Mouse (Mus musculus) neural tube, embryonic 15.5 days (tissue): Measurements from ENCODE around the gene Ctnna3. TPM values are rescaled to one million over a fixed set of nuclear protein-coding genes. Genes with fewer than 3 reads are reported as not detected.
A peak's percentile ranks its signal among the peaks of the same experiment; 100 is the strongest.

Experiments
- ATAC-seq: fragments of 200-750 bp; cut with Nextera tagmentation; 2 replicates; pipeline ENCODE4 v1.8.0; 2017; ENCODE audit warnings: mild to moderate bottlenecking, moderate TSS enrichment, moderate library complexity; ENCODE audit not compliant: low FRiP score
- H3K27ac ChIP-seq: fragments of 300-500 bp; sonication (generic); replicated peaks from 2 replicates; pipeline ENCODE4 v1.5.1; 2015; ENCODE audit warnings: mild to moderate bottlenecking, inconsistent platforms
- H3K27me3 ChIP-seq: fragments of 300-500 bp; sonication (generic); replicated peaks from 2 replicates; pipeline ENCODE4 v1.6.1; 2015; ENCODE audit warnings: inconsistent platforms
- H3K36me3 ChIP-seq: fragments of 300-500 bp; sonication (generic); 2 replicates; pipeline ENCODE4 v1.6.1; 2015; ENCODE audit warnings: inconsistent platforms
- H3K4me1 ChIP-seq: fragments of 300-500 bp; sonication (generic); 2 replicates; pipeline ENCODE4 v1.6.1; 2015; ENCODE audit warnings: inconsistent platforms
- H3K4me2 ChIP-seq: fragments of 300-500 bp; sonication (generic); 2 replicates; pipeline ENCODE4 v1.6.1; 2015; ENCODE audit warnings: inconsistent platforms, mild to moderate bottlenecking, moderate library complexity
- H3K4me3 ChIP-seq: fragments of 300-500 bp; sonication (generic); replicated peaks from 2 replicates; pipeline ENCODE4 v1.5.1; 2015; ENCODE audit warnings: mild to moderate bottlenecking, inconsistent platforms
- H3K9ac ChIP-seq: fragments of 300-500 bp; sonication (generic); replicated peaks from 2 replicates; pipeline ENCODE4 v1.6.1; 2015; ENCODE audit warnings: mild to moderate bottlenecking, inconsistent platforms
- H3K9me3 ChIP-seq: fragments of 300-500 bp; sonication (generic); replicated peaks from 2 replicates; pipeline ENCODE4 v1.6.1; 2016; ENCODE audit warnings: inconsistent platforms
- WGBS: fragments of 180-500 bp; shearing (Covaris S2); methylation state at CpG from one replicate; pipeline ENCODE4 v1.1.7; 2015; ENCODE audit warnings: mixed read lengths; 5-methylcytosine and 5-hydroxymethylcytosine counted together
- polyA plus RNA-seq: library from polyadenylated mRNA; unstranded; fragments of >200 nt; fragmentation: Nextera tagmentation; extraction: Ambion mirVana; gene quantifications from 2 replicates; pipeline ENCODE4 v1.2.1, GENCODE M21; 2015

The Ctnna3 gene
- polyA plus RNA-seq, 1 experiment from 2014 or later, result 9.5 TPM

GRCm38 (mm10) chr10:63772074-63772473 is 342.2 kb downstream of the Ctnna3 start:
- no peak overlapping the region for H3K4me3 ChIP-seq
- no peak for ATAC-seq
- peak overlapping the region; percentile 25 for H3K4me2 ChIP-seq
- H3K4me1 ChIP-seq, result 0 out of 2 replicates have a peak, but pooled peaks cover 4% of the 10 kb centered on the region
- no peaks in the 10 kb centered on the region for H3K27me3 ChIP-seq
- WGBS, result 49% methylated on average over 10 of the region's 10 CpGs
- H3K9ac ChIP-seq, result no peak overlapping the region
- H3K27ac ChIP-seq, result no peak overlapping the region
- H3K36me3 ChIP-seq, result no peaks in the 10 kb centered on the region
- no peaks in the 10 kb centered on the region for H3K9me3 ChIP-seq

GRCm38 (mm10) chr10:63781948-63782347 is 352.1 kb downstream of the Ctnna3 start:
- Histone ChIP-seq H3K36me3 (no peaks in the 10 kb centered on the region), H3K4me1 (no peaks in the 10 kb centered on the region), H3K27me3 (no peaks in the 10 kb centered on the region), H3K9ac (no peak overlapping the region), H3K9me3 (no peaks in the 10 kb centered on the region), H3K4me2 (no peak overlapping the region), H3K4me3 (no peak overlapping the region), H3K27ac (no peak overlapping the region)
- 77% methylated on average over 6 of the region's 6 CpGs for WGBS
- no peak for ATAC-seq

DNA sequence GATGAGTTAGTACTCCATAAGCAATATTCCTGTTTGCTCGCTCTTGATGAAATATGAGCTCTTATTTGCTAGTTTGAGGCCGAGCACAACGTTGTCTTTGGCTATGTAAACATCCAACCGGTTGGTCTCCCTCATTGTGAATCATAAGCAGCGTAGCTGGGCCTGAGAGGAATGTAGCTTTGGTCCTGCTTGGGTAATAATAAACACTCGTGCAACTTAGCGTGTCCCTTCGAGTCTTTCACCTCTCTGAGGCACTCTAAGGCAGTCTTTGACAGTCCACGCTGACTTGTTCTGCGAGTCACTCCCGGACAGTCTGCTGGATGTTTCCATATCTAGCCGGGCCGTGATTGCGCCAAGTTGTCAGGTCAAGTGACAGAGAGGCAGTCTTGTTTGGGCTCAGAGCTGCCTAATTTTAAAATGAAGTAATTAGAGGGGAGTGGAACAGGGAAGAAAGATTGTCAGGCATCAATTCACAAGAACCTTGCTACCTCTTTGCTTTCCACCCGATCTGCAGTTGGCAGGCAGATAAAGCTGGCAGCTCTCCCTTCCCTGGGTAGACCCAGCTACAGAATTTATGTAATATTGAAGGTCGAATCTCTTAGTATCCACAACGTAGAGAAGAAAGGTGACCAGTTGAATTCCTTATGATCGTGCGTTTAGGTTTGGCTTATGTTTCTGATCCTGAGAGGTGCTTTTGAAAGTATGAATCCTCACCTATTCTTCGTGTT is 355.1 kb downstream of the Ctnna3 start:
- ATAC-seq, result no peak
- 82% methylated on average over 20 of the region's 20 CpGs for WGBS
- H3K4me1 ChIP-seq, result no peaks in the 10 kb centered on the region
- H3K27me3 ChIP-seq, result no peaks in the 10 kb centered on the region
- H3K9ac ChIP-seq, result no peak overlapping the region
- no peak overlapping the region for H3K4me2 ChIP-seq
- no peaks in the 10 kb centered on the region for H3K9me3 ChIP-seq
- H3K36me3 ChIP-seq, result no peaks in the 10 kb centered on the region
- no peak overlapping the region for H3K27ac ChIP-seq
- no peak overlapping the region for H3K4me3 ChIP-seq

GRCm38 (mm10) chr10:63786390-63786789 is 356.5 kb downstream of the Ctnna3 start:
- no peak overlapping the region for H3K4me2 ChIP-seq
- WGBS, result 72% methylated on average over 7 of the region's 7 CpGs
- no peaks in the 10 kb centered on the region for H3K4me1 ChIP-seq
- H3K9ac ChIP-seq, result no peak overlapping the region
- no peak overlapping the region for H3K27ac ChIP-seq
- ATAC-seq, result no peak
- no peaks in the 10 kb centered on the region for H3K9me3 ChIP-seq
- no peak overlapping the region for H3K4me3 ChIP-seq
- no peaks in the 10 kb centered on the region for H3K27me3 ChIP-seq
- no peaks in the 10 kb centered on the region for H3K36me3 ChIP-seq

GRCm38 (mm10) chr10:63803909-63804308 is 374.0 kb downstream of the Ctnna3 start:
- Histone ChIP-seq H3K27me3 (no peaks in the 10 kb centered on the region), H3K4me2 (no peak overlapping the region), H3K36me3 (no peaks in the 10 kb centered on the region), H3K9ac (no peak overlapping the region), H3K4me1 (0 out of 2 replicates have a peak, but pooled peaks cover 3% of the 10 kb centered on the region), H3K4me3 (no peak overlapping the region), H3K27ac (no peak overlapping the region), H3K9me3 (no peaks in the 10 kb centered on the region; the same call in 1 of the 2 replicates)
- ATAC-seq, result no peak
- 68% methylated on average over 6 of the region's 6 CpGs for WGBS

- Histone ChIP-seq H3K27me3 (no peaks in the 10 kb centered on the region), H3K36me3 (no peaks in the 10 kb centered on the region), H3K4me3 (no peak overlapping the region), H3K4me1 (0 out of 2 replicates have a peak, but pooled peaks cover 3% of the 10 kb centered on the region), H3K27ac (no peak overlapping the region), H3K4me2 (no peak overlapping the region), H3K9ac (no peak overlapping the region), H3K9me3 (no peaks in the 10 kb centered on the region; the same call in 1 of the 2 replicates)
- no peak for ATAC-seq
- 90% methylated on average over 6 of the region's 6 CpGs for WGBS
Measured at GRCm38 (mm10) chr10:63805551-63805950, 375.7 kb downstream of the Ctnna3 start.

- Histone ChIP-seq H3K27me3 (no peaks in the 10 kb centered on the region), H3K4me2 (no peak overlapping the region), H3K36me3 (no peaks in the 10 kb centered on the region), H3K9ac (no peak overlapping the region), H3K27ac (no peak overlapping the region), H3K4me3 (no peak overlapping the region), H3K9me3 (no peaks in the 10 kb centered on the region; the same call in 1 of the 2 replicates), H3K4me1 (0 out of 2 replicates have a peak, but pooled peaks cover 3% of the 10 kb centered on the region)
- ATAC-seq, result no peak
- WGBS, result 90% methylated on average over 1 of the region's 1 CpGs
Measured at GRCm38 (mm10) chr10:63806254-63806653, 376.4 kb downstream of the Ctnna3 start.

- Histone ChIP-seq H3K36me3 (no peaks in the 10 kb centered on the region), H3K4me2 (no peak overlapping the region), H3K27ac (no peak overlapping the region), H3K9me3 (no peaks in the 10 kb centered on the region), H3K4me1 (0 out of 2 replicates have a peak, but pooled peaks cover 3% of the 10 kb centered on the region), H3K27me3 (no peaks in the 10 kb centered on the region), H3K9ac (no peak overlapping the region), H3K4me3 (no peak overlapping the region)
- ATAC-seq, result no peak
- WGBS, result 50% methylated on average over 9 of the region's 9 CpGs
Measured at GRCm38 (mm10) chr10:63810043-63810617, 380.2 kb downstream of the Ctnna3 start.

DNA sequence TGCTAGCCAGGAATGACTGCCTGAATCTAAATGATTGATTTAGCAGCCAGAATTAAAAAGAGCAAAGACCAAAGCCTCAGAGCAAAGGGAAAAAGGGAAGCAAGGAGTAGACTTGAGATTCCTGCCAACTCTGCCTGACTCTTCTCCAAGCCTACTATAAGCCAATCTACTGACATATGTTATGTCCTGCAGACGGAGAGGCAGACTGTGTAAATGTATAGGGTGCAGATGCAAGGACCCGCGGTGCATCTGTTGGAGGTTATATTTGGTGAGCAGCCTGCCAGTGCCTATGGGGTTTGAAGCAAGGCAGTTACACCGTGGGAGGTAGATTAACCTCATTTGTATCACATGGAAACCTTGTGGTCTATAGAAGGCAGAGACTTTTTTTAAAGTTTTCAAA is 409.1 kb downstream of the Ctnna3 start:
- H3K9me3 ChIP-seq, result no peaks in the 10 kb centered on the region
- no peaks in the 10 kb centered on the region for H3K27me3 ChIP-seq
- no peak overlapping the region for H3K9ac ChIP-seq
- no peak overlapping the region for H3K4me2 ChIP-seq
- no peak for ATAC-seq
- 0 out of 2 replicates have a peak, but pooled peaks cover 3% of the 10 kb centered on the region for H3K4me1 ChIP-seq
- no peaks in the 10 kb centered on the region for H3K36me3 ChIP-seq
- H3K4me3 ChIP-seq, result no peak overlapping the region
- WGBS, result 69% methylated on average over 4 of the region's 4 CpGs
- H3K27ac ChIP-seq, result no peak overlapping the region

GRCm38 (mm10) chr10:63851946-63852345 is 422.0 kb downstream of the Ctnna3 start:
- no peaks in the 10 kb centered on the region for H3K9me3 ChIP-seq
- no peak overlapping the region for H3K9ac ChIP-seq
- H3K4me2 ChIP-seq, result no peak overlapping the region
- H3K4me1 ChIP-seq, result no peaks in the 10 kb centered on the region
- 75% methylated on average over 4 of the region's 4 CpGs for WGBS
- H3K4me3 ChIP-seq, result no peak overlapping the region
- no peaks in the 10 kb centered on the region for H3K27me3 ChIP-seq
- ATAC-seq, result no peak
- no peak overlapping the region for H3K27ac ChIP-seq
- H3K36me3 ChIP-seq, result no peaks in the 10 kb centered on the region

- H3K4me1 ChIP-seq, result no peaks in the 10 kb centered on the region
- no peak for ATAC-seq
- 88% methylated on average over 7 of the region's 7 CpGs for WGBS
- H3K9me3 ChIP-seq, result no peaks in the 10 kb centered on the region
- H3K36me3 ChIP-seq, result no peaks in the 10 kb centered on the region
- no peak overlapping the region for H3K9ac ChIP-seq
- no peak overlapping the region for H3K27ac ChIP-seq
- H3K4me2 ChIP-seq, result no peak overlapping the region
- no peak overlapping the region for H3K4me3 ChIP-seq
- no peaks in the 10 kb centered on the region for H3K27me3 ChIP-seq
Measured at GRCm38 (mm10) chr10:63869123-63869522, 439.2 kb downstream of the Ctnna3 start.

GRCm38 (mm10) chr10:63880462-63880903 is 450.6 kb downstream of the Ctnna3 start:
- no peak for ATAC-seq
- no peaks in the 10 kb centered on the region for H3K4me1 ChIP-seq
- 55% methylated on average over 5 of the region's 5 CpGs for WGBS
- H3K9me3 ChIP-seq, result no peaks in the 10 kb centered on the region
- no peaks in the 10 kb centered on the region for H3K27me3 ChIP-seq
- H3K9ac ChIP-seq, result no peak overlapping the region
- H3K36me3 ChIP-seq, result no peaks in the 10 kb centered on the region
- no peak overlapping the region for H3K27ac ChIP-seq
- no peak overlapping the region for H3K4me3 ChIP-seq
- H3K4me2 ChIP-seq, result no peak overlapping the region
